Mouse (Mus musculus) left cerebral cortex, adult 18-20 months (tissue): ENCODE measurements around the gene Srpx. TPM values are rescaled to one million over a fixed set of nuclear protein-coding genes. Genes with fewer than 3 reads are reported as not detected.

Experiments
- DNase-seq, 2 experiments: peaks; one replicate each; pipeline ENCODE4 v3.0.0; 2021 to 2022; ENCODE audit warnings: low spot score in 2 of 2, mixed read lengths in 1 of 2
- long read RNA-seq, 2 experiments: library from polyadenylated mRNA; stranded (forward); transcript quantifications; one replicate each; pipeline ENCODE4 v2.0.0; 2021
- total RNA-seq, 2 experiments: library from RNA; stranded (reverse); gene quantifications; 2 replicates each; pipeline ENCODE4 v1.2.3; 2021

Srpx gene
- under 1 TPM; 0.40 to 0.73 TPM for total RNA-seq
- long read RNA-seq, experiment 1, result 0 reads
- long read RNA-seq, experiment 2, result 0 reads

GRCm38 (mm10) chrX:10117065-10117719 lies at the start of gene Srpx:
Gene Srpx (minus strand): TSS chrX:10117709.
- DNase-seq, result no peak

- DNase-seq, result no peak
Observed at GRCm38 (mm10) chrX:10152390-10152789, 34.9 kb upstream of the Srpx start.

GRCm38 (mm10) chrX:10115780-10116179 lies 1.7 kb downstream of the Srpx start:
- peak; percentile 2 to 12 for DNase-seq

GRCm38 (mm10) chrX:10110736-10111135 lies 6.8 kb downstream of the Srpx start:
- no peak for DNase-seq

- no peak for DNase-seq
Observed at GRCm38 (mm10) chrX:10108558-10108957, 9.0 kb downstream of the Srpx start.

- no peak for DNase-seq
Observed at GRCm38 (mm10) chrX:10105475-10105874, 12.0 kb downstream of the Srpx start.

- DNase-seq, result no peak
Observed at GRCm38 (mm10) chrX:10102739-10103138, 14.8 kb downstream of the Srpx start.

- no peak for DNase-seq
Observed at GRCm38 (mm10) chrX:10095797-10096196, 21.7 kb downstream of the Srpx start.

- no peak for DNase-seq
Observed at GRCm38 (mm10) chrX:10080385-10080784, 37.1 kb downstream of the Srpx start.

- DNase-seq, result no peak
Observed at GRCm38 (mm10) chrX:10079981-10080380, 37.5 kb downstream of the Srpx start.

- DNase-seq, result no peak
Observed at GRCm38 (mm10) chrX:10073966-10074365, 43.5 kb downstream of the Srpx start.

- no peak for DNase-seq
Observed at GRCm38 (mm10) chrX:10071529-10071928, 46.0 kb downstream of the Srpx start.

- peak; percentile 22 to 26 for DNase-seq
Observed at GRCm38 (mm10) chrX:10070689-10071088, 46.8 kb downstream of the Srpx start.

- no peak for DNase-seq
Observed at GRCm38 (mm10) chrX:10069405-10069804, 48.1 kb downstream of the Srpx start.

- DNase-seq, result no peak
Observed at GRCm38 (mm10) chrX:10063781-10064180, 53.7 kb downstream of the Srpx start.

GRCm38 (mm10) chrX:10063361-10063760 lies 54.1 kb downstream of the Srpx start:
- no peak for DNase-seq

- no peak for DNase-seq
Observed at GRCm38 (mm10) chrX:10062201-10062600, 55.3 kb downstream of the Srpx start.

- no peak for DNase-seq
Observed at GRCm38 (mm10) chrX:10034666-10035065, 82.8 kb downstream of the Srpx start.

GRCm38 (mm10) chrX:10010202-10010601 lies 107.3 kb downstream of the Srpx start:
- DNase-seq, result no peak

- no peak for DNase-seq
Observed at GRCm38 (mm10) chrX:10007675-10008270, 109.7 kb downstream of the Srpx start.

- no peak for DNase-seq
Observed at GRCm38 (mm10) chrX:10005946-10006345, 111.6 kb downstream of the Srpx start.

GRCm38 (mm10) chrX:10000718-10001117 lies 116.8 kb downstream of the Srpx start:
- no peak for DNase-seq
